Mouse (Mus musculus) heart, embryonic 11.5 days (tissue): Measurements from ENCODE around the gene Tab2. TPM values are rescaled to one million over a fixed set of nuclear protein-coding genes. Genes with fewer than 3 reads are reported as not detected.

Experiments used
- ATAC-seq: fragments of 200-750 bp; cut with Nextera tagmentation; replicated peaks from 2 replicates; pipeline ENCODE4 v1.8.0; 2017; ENCODE audit warnings: moderate library complexity; ENCODE audit not compliant: insufficient number of reproducible peaks, low FRiP score, low TSS enrichment
- H3K27ac ChIP-seq: fragments of 300-500 bp; sonication (generic); 2 replicates; pipeline ENCODE4 v1.5.1; 2014; ENCODE audit warnings: mild to moderate bottlenecking, low read depth, low read length
- H3K27me3 ChIP-seq: fragments of 300-500 bp; sonication (generic); 2 replicates; pipeline ENCODE4 v1.6.1; 2014; ENCODE audit warnings: mild to moderate bottlenecking, low read length, mixed read lengths; ENCODE audit not compliant: control insufficient read depth, insufficient read depth
- H3K36me3 ChIP-seq: fragments of 300-500 bp; sonication (generic); 2 replicates; pipeline ENCODE4 v1.6.1; 2014; ENCODE audit warnings: mild to moderate bottlenecking, low read length, moderate library complexity, mixed read lengths; ENCODE audit not compliant: control insufficient read depth, insufficient read depth
- H3K4me1 ChIP-seq: fragments of 300-500 bp; sonication (generic); 2 replicates; pipeline ENCODE4 v1.6.1; 2014; ENCODE audit warnings: low read length; ENCODE audit not compliant: control insufficient read depth, insufficient read depth
- H3K4me2 ChIP-seq: fragments of 300-500 bp; sonication (generic); 2 replicates; pipeline ENCODE4 v1.6.1; 2014; ENCODE audit warnings: mild to moderate bottlenecking, moderate library complexity
- H3K4me3 ChIP-seq: fragments of 300-500 bp; sonication (generic); 2 replicates; pipeline ENCODE4 v1.5.1; 2014; ENCODE audit warnings: low read depth, low read length
- H3K9ac ChIP-seq: fragments of 300-500 bp; sonication (generic); 2 replicates; pipeline ENCODE4 v1.6.1; 2014; ENCODE audit warnings: mild to moderate bottlenecking, low read depth, low read length, moderate library complexity
- H3K9me3 ChIP-seq: fragments of 300-500 bp; sonication (generic); replicated peaks from 2 replicates; pipeline ENCODE4 v1.6.1; 2016; ENCODE audit warnings: low read length; ENCODE audit not compliant: control insufficient read depth
- WGBS: fragments of 180-500 bp; shearing (Covaris S2); extraction: QIAGEN DNeasy Blood & Tissue Kit; methylation state at CpG from one replicate; pipeline ENCODE4 v1.1.7; 2014; ENCODE audit not compliant: insufficient replicate concordance; 5-methylcytosine and 5-hydroxymethylcytosine counted together
- polyA plus RNA-seq: library from polyadenylated mRNA; unstranded; fragments of >200 nt; fragmentation: Nextera tagmentation; extraction: Ambion mirVana; gene quantifications from 2 replicates; pipeline ENCODE4 v1.2.1, GENCODE M21; 2014

Tab2 gene
- polyA plus RNA-seq, 1 experiment from 2014 or later = 28.4 TPM

GRCm38 (mm10) chr10:7864184-7864583 is 91.8 kb downstream of the Tab2 start:
- no peaks in the 10 kb centered on the region for H3K4me1 ChIP-seq
- peaks cover 8% of the 10 kb centered on the region for H3K27me3 ChIP-seq
- no peak overlapping the region for H3K27ac ChIP-seq
- H3K9ac ChIP-seq = no peak overlapping the region
- H3K4me2 ChIP-seq = no peak overlapping the region
- H3K4me3 ChIP-seq = no peak overlapping the region
- no peaks in the 10 kb centered on the region for H3K36me3 ChIP-seq
- ATAC-seq = no peak
- no peaks in the 10 kb centered on the region for H3K9me3 ChIP-seq
- 76% methylated on average over 6 of the region's 6 CpGs for WGBS

DNA sequence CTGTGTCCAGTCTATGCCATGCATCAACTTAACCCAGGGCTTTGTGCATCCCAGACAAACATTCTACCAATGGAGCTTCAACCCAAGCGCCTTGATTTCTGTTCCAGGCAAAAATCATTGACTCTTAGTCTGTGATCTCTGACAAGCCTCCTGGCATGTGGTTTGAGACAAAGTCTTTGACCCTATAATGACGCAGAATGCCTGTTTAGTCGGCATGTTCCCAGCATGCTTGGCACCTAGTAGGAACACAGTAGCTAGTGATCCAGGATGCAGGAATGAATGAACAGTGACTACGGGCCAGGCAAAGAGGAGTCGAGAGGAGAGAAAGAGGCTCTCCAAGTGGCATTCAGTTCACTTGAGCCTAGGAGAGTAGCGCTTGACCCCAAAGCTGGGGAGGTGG is 92.6 kb downstream of the Tab2 start:
- H3K4me1 ChIP-seq = no peaks in the 10 kb centered on the region
- H3K27me3 ChIP-seq = peaks cover 5% of the 10 kb centered on the region
- no peak overlapping the region for H3K4me3 ChIP-seq
- ATAC-seq = no peak
- H3K9ac ChIP-seq = no peak overlapping the region
- H3K27ac ChIP-seq = no peak overlapping the region
- H3K9me3 ChIP-seq = no peaks in the 10 kb centered on the region
- no peaks in the 10 kb centered on the region for H3K36me3 ChIP-seq
- no peak overlapping the region for H3K4me2 ChIP-seq
- WGBS = 91% methylated on average over 6 of the region's 6 CpGs

DNA sequence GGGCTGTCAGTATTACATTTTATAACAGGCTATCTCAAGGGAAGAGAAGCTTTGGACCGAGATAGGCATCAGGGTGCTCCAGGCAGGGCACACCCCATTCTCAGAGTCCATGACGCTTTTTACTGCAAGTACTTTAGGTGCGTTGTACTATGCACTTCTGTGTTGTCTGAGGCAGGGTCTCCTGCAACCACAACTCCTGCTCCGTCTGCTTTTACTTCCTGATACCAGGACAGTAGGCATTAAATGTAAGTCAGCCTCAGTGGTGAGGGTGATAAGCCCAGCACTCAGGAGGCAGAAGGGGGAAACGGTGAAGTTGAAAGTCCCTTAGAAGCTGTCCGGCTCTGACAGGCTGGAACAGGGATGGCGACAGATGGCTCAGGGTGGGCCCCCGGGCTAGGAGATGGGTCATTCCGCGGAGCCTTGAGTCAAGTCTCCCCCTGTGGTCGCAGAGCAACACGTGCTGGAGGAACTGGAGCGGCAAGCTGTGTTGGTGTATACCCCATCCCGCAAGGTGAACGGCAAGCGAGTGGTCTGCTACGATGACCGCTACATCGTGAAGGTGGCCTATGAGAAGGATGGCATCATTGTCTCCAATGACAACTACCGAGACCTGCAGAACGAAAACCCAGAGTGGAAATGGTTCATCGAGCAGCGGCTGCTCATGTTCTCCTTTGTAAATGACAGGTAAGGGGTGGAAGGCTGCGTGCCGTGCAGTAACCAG is 93.9 kb downstream of the Tab2 start:
- no peak for ATAC-seq
- 86% methylated on average over 24 of the region's 25 CpGs for WGBS
- H3K9ac ChIP-seq = no peak overlapping the region
- H3K4me1 ChIP-seq = no peaks in the 10 kb centered on the region
- no peaks in the 10 kb centered on the region for H3K27me3 ChIP-seq
- H3K9me3 ChIP-seq = no peaks in the 10 kb centered on the region
- no peak overlapping the region for H3K4me2 ChIP-seq
- no peak overlapping the region for H3K4me3 ChIP-seq
- no peak overlapping the region for H3K27ac ChIP-seq
- no peaks in the 10 kb centered on the region for H3K36me3 ChIP-seq

DNA sequence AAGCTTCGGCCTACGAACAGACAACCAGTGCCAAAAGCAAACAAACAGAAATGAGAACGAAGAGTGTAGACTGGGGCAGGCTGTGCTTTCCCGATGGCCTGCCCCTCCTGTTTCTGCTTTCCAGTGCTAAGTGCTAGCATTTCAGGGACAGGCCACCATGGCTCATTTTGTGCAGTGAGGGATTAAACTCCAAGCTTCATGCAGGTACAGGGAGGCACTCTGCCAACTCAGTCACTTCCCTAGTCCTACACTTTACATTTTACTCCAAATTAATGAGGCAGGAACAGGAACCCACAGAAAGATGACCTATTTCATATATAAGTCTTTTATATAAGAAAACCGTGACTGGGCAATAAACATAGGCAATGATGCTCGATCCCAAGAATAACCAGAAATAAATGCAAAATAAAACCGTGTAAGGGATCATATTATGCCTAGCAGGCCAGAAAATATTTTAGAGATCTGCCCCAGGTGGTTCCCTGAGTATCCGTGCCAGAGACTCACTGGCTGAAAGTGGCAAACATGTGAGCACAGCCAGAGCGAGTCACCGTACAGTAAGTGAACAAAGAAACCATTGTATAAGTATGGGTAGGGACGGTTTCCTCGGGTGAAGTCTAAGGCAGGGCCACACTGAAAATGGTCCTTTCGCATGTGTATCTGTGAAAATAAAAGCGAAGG is 94.6 kb downstream of the Tab2 start:
- H3K27me3 ChIP-seq = no peaks in the 10 kb centered on the region
- no peaks in the 10 kb centered on the region for H3K36me3 ChIP-seq
- H3K9me3 ChIP-seq = no peaks in the 10 kb centered on the region
- H3K4me1 ChIP-seq = no peaks in the 10 kb centered on the region
- no peak overlapping the region for H3K4me2 ChIP-seq
- no peak overlapping the region for H3K4me3 ChIP-seq
- no peak for ATAC-seq
- H3K9ac ChIP-seq = no peak overlapping the region
- H3K27ac ChIP-seq = no peak overlapping the region
- WGBS = 78% methylated on average over 14 of the region's 14 CpGs

GRCm38 (mm10) chr10:7860494-7860893 is 95.5 kb downstream of the Tab2 start:
- no peak overlapping the region for H3K4me2 ChIP-seq
- no peaks in the 10 kb centered on the region for H3K27me3 ChIP-seq
- 83% methylated on average over 7 of the region's 7 CpGs for WGBS
- no peaks in the 10 kb centered on the region for H3K4me1 ChIP-seq
- H3K27ac ChIP-seq = no peak overlapping the region
- no peaks in the 10 kb centered on the region for H3K9me3 ChIP-seq
- ATAC-seq = no peak
- H3K4me3 ChIP-seq = no peak overlapping the region
- H3K9ac ChIP-seq = no peak overlapping the region
- no peaks in the 10 kb centered on the region for H3K36me3 ChIP-seq

Other genes starting within 250 kb of the Tab2 start
- 39.3 and 45.2 TPM in 2 replicates for gene Katna1, start 230.2 kb downstream of the Tab2 start, polyA plus RNA-seq
- gene Ginm1, start 163.4 kb downstream of the Tab2 start, polyA plus RNA-seq = 74.3 and 77.2 TPM in 2 replicates
- 33.7 and 35.5 TPM in 2 replicates for gene Ppil4, start 163.3 kb downstream of the Tab2 start, polyA plus RNA-seq
- 0.07 and 0.18 TPM in 2 replicates for gene Zc3h12d, start 123.8 kb downstream of the Tab2 start, polyA plus RNA-seq